Mouse (Mus musculus) lung, postnatal 10 days (tissue): ENCODE measurements at regions not wholly inside any gene's neighbourhood (a gene's known extent, or its start where the extent isn't known, plus 50 kb on each side); places are given as distances from the start of the nearest gene placed in this dataset.

Experiments used
- DNase-seq: peaks from one replicate; pipeline ENCODE4 v3.0.0; 2021

- DNase-seq = peak; percentile 80
Measured at GRCm38 (mm10) chr2:103848923-103849700, 51.7 kb upstream of the Caprin1 start.

DNA sequence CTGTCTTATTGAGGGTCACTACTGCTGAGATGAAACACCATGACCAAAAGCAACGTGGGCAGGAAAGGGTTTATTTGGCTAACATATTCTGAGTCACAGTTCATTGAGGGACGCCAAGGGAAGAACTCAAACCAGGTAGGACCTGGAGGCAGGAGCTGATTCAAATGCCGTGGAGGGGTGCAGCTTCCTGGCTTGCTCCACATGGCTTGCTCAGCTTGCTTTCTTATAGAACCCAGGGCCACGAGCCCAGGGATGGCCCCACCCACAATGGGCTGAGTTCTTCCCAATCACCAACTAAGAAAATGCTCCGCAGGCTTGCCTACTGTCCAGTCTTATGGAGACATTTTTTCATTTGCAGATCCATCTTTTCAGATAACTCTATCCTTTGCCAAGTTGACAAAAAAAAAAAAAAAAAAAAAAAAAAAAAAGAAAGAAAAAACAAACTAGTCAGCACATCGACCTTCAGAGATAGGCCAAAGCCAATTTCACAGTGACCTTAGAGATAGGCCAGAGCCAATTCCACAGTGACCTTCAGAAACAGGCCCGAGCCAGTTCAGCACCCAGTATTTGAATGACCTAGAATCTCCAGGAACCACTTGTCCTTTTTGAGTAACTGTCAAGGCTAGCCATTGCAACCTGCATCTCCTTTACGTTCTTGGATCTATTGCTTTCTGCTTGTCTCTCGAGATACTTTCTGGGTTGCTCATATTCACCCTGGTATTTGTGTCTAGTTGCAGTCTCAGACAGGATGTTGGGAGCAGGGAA is 52.5 kb upstream of the Caprin1 start:
- DNase-seq = no peak

- no peak for DNase-seq
Measured at GRCm38 (mm10) chr2:103850531-103850816, 53.0 kb upstream of the Caprin1 start.

DNA sequence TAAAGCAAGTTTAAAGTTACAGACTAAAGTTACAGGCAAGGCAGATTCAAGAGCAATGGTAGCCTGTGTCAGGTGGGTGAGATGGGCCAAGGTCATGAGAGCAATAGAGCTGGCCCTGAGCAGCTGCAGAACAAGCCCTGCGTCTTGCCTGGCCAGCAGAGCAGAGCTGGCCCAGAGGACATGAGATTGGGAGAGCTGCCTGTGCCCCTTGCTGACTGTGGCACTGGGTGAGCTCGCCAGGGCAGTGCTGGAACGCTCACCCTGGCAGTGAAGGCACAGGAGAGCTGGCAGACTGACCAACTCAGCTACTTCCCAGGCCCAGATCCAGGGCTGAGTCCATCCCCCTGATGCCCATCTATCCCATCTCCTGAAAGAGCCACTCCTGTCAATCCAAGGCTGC is 53.7 kb upstream of the Caprin1 start:
- DNase-seq = no peak

- DNase-seq = no peak
Measured at GRCm38 (mm10) chr2:103861226-103861625, 63.8 kb upstream of the Caprin1 start.

DNA sequence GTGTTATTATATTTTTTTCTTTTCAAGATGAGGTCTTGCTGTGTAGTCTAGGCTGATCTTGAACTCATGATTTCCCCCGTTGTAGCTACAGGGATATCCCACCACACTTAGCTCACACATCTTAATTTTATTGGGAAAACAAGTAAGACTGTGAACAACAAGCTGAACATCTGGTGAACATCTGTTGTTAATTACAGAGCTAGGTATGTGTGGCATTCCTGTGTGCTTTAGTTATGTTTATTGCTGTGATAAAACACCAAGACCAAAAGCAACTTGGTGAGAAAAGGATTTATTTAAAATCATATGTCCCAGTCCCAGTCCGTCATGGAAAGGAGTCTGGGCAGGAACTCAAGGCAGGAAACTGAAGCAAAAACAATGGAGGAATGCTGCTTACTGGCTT is 66.8 kb upstream of the Caprin1 start:
- no peak for DNase-seq

GRCm38 (mm10) chr2:103865319-103866171 is 68.1 kb upstream of the Caprin1 start:
- DNase-seq = peak; percentile 59

GRCm38 (mm10) chr2:103867241-103867957 is 70.0 kb upstream of the Caprin1 start:
- DNase-seq = no peak

DNA sequence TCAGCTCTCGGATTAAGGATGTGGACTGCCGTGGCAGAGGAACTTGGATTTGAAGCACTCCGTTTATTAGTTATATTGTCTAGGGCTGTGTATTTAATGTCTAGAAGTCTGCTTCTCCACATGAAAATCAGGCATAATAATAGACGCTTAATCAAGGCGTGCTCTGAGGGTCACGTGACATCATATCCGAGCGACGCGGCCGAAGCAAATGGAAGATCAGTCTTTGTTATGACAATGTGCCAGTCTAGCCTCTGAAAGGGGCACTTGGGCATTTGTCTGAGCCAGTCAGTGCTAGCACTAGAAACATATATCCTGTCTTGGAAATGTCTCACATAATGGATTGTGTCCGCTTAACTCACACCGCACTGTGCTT is 70.5 kb upstream of the Caprin1 start:
- no peak for DNase-seq

- no peak for DNase-seq
Measured at GRCm38 (mm10) chr2:103868655-103869054, 71.2 kb upstream of the Caprin1 start.

GRCm38 (mm10) chr2:103871522-103872276 is 74.2 kb upstream of the Caprin1 start:
- DNase-seq = peak; percentile 85

- no peak for DNase-seq
Measured at GRCm38 (mm10) chr2:103872277-103872636, 74.8 kb upstream of the Caprin1 start.

- DNase-seq = no peak
Measured at GRCm38 (mm10) chr2:103873381-103873780, 75.9 kb upstream of the Caprin1 start.

DNA sequence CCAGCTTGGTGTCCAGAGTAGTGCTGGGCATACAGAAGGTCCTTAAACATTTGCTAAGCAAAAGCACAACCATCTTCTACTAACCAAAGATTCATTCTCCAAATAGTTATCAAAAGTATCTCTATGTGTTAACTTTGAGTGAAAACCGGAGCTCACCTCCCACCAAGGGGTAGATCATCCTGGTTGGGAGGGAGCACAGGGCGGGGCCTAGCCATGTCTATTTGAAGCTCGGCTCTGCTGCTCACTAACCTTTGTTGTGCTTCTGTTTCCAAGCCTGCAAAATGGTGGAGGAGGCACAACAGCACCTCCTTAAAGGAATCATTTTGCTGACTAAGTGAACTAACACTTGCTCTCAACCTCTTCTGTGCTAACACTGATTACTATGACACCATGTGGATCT is 77.0 kb upstream of the Caprin1 start:
- no peak for DNase-seq

GRCm38 (mm10) chr2:103875754-103876153 is 78.3 kb upstream of the Caprin1 start:
- no peak for DNase-seq

DNA sequence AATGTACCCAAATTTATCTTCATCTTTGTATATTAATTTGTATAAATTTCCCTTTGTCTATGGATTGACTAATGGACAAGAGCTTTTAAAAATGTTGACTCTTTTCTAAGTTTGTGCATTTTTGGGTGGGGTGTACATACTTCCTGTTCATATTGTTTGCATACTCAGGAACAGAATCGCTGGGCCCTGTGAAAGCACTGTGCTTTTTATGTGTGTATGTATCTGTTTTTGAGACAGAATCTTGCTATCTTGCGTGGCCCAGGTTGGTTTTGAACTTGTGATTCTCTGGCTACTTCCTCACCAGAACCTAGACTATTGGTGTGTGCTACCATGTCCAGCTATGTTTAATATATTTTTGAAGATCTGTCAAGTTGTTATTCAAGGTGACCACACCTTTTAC is 78.8 kb upstream of the Caprin1 start:
- DNase-seq = no peak

- DNase-seq = no peak
Measured at GRCm38 (mm10) chr2:103881026-103881763, 76.6 kb upstream of the Lmo2 start.

- no peak for DNase-seq
Measured at GRCm38 (mm10) chr2:103884926-103885325, 72.9 kb upstream of the Lmo2 start.

DNA sequence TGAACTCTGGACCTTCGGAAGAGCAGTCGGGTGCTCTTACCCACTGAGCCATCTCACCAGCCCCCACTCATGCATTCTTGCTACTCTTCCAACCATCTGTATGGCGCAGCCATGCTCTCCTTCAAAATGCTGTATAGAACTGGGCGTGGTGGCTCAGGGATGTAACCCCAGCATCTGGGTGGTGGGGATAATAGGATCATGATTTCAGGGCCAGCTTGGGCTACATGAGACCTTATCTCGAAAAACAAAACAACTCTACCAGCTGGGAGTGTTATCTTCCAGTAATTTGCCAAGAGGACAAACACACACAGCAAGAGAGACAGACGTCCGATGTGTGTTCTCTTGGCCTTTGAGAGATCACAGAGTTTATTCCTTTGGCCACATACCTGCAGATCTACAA is 69.8 kb upstream of the Lmo2 start:
- DNase-seq = no peak

GRCm38 (mm10) chr2:103891240-103891767 is 66.5 kb upstream of the Lmo2 start:
- no peak for DNase-seq

- DNase-seq = no peak
Measured at GRCm38 (mm10) chr2:103893159-103893740, 64.5 kb upstream of the Lmo2 start.
